Mouse (Mus musculus) lung, embryonic 15.5 days (tissue): ENCODE data around the gene Atp5k. TPM values are rescaled to one million over a fixed set of nuclear protein-coding genes. Genes with fewer than 3 reads are reported as not detected.

Experiments
- ATAC-seq: fragments of 200-750 bp; cut with Nextera tagmentation; 2 replicates; pipeline ENCODE4 v1.8.0; 2017; ENCODE audit warnings: moderate number of reproducible peaks, borderline replicate concordance; ENCODE audit not compliant: low FRiP score, low TSS enrichment; ENCODE audit errors: extremely low read depth
- H3K27ac ChIP-seq: fragments of 300-500 bp; sonication (generic); 2 replicates; pipeline ENCODE4 v1.5.1; 2015; ENCODE audit warnings: moderate library complexity, mild to moderate bottlenecking, inconsistent platforms
- H3K27me3 ChIP-seq: fragments of 300-500 bp; sonication (generic); 2 replicates; pipeline ENCODE4 v1.6.1; 2015; ENCODE audit warnings: inconsistent platforms
- H3K36me3 ChIP-seq: fragments of 300-500 bp; sonication (generic); 2 replicates; pipeline ENCODE4 v1.6.1; 2015; ENCODE audit warnings: inconsistent platforms
- H3K4me1 ChIP-seq: fragments of 300-500 bp; sonication (generic); 2 replicates; pipeline ENCODE4 v1.6.1; 2015; ENCODE audit warnings: inconsistent platforms
- H3K4me2 ChIP-seq: fragments of 300-500 bp; sonication (generic); 2 replicates; pipeline ENCODE4 v1.6.1; 2015; ENCODE audit warnings: inconsistent platforms, mild to moderate bottlenecking, moderate library complexity
- H3K4me3 ChIP-seq: fragments of 300-500 bp; sonication (generic); 2 replicates; pipeline ENCODE4 v1.5.1; 2015; ENCODE audit warnings: mild to moderate bottlenecking, inconsistent platforms
- H3K9ac ChIP-seq: fragments of 300-500 bp; sonication (generic); 2 replicates; pipeline ENCODE4 v1.6.1; 2015; ENCODE audit warnings: inconsistent platforms
- H3K9me3 ChIP-seq: fragments of 300-500 bp; sonication (generic); 2 replicates; pipeline ENCODE4 v1.6.1; 2016; ENCODE audit warnings: inconsistent platforms
- WGBS: fragments of 180-500 bp; shearing (Covaris S2); methylation state at CpG from one replicate; pipeline ENCODE4 v1.1.7; 2015; 5-methylcytosine and 5-hydroxymethylcytosine counted together
- polyA plus RNA-seq: library from polyadenylated mRNA; unstranded; fragments of >200 nt; fragmentation: Nextera tagmentation; extraction: Ambion mirVana; gene quantifications from 2 replicates; pipeline ENCODE4 v1.2.1, GENCODE M21; 2015

Gene Atp5k
- polyA plus RNA-seq, 1 experiment from 2014 or later, result 344 TPM

- Histone ChIP-seq H3K27ac (no peak overlapping the region), H3K4me2 (no peak overlapping the region), H3K36me3 (no peaks in the 10 kb centered on the region), H3K9ac (no peak overlapping the region), H3K27me3 (no peaks in the 10 kb centered on the region), H3K9me3 (no peaks in the 10 kb centered on the region), H3K4me3 (no peak overlapping the region), H3K4me1 (peaks cover 5% of the 10 kb centered on the region)
- ATAC-seq, result no peak
- 43% methylated on average over 3 of the region's 3 CpGs for WGBS
These were observed 19.8 kb upstream of the Atp5k start for GRCm38 (mm10) chr5:108454094-108454493.

- no peak overlapping the region for H3K4me3 ChIP-seq
- no peak overlapping the region for H3K4me2 ChIP-seq
- H3K4me1 ChIP-seq, result peaks cover 13% of the 10 kb centered on the region
- no peaks in the 10 kb centered on the region for H3K36me3 ChIP-seq
- no peak overlapping the region for H3K9ac ChIP-seq
- H3K9me3 ChIP-seq, result no peaks in the 10 kb centered on the region
- H3K27ac ChIP-seq, result no peak overlapping the region
- ATAC-seq, result no peak
- WGBS, result 57% methylated on average over 1 of the region's 1 CpGs
- peaks cover 7% of the 10 kb centered on the region; the same call in 1 of the 2 replicates for H3K27me3 ChIP-seq
These were observed 18.2 kb upstream of the Atp5k start for GRCm38 (mm10) chr5:108452422-108452821.

- H3K27ac ChIP-seq, result no peak overlapping the region
- H3K36me3 ChIP-seq, result no peaks in the 10 kb centered on the region
- no peak for ATAC-seq
- 82% methylated on average over 1 of the region's 1 CpGs for WGBS
- H3K27me3 ChIP-seq, result peaks cover 8% of the 10 kb centered on the region; the same call in 1 of the 2 replicates
- H3K4me2 ChIP-seq, result no peak overlapping the region
- peaks cover 13% of the 10 kb centered on the region for H3K4me1 ChIP-seq
- H3K9ac ChIP-seq, result no peak overlapping the region
- no peaks in the 10 kb centered on the region for H3K9me3 ChIP-seq
- no peak overlapping the region for H3K4me3 ChIP-seq
These were observed 17.4 kb upstream of the Atp5k start for GRCm38 (mm10) chr5:108451611-108452010.

GRCm38 (mm10) chr5:108450837-108451540, 16.7 kb upstream of the Atp5k start:
- Histone ChIP-seq H3K36me3 (no peaks in the 10 kb centered on the region), H3K9ac (no peak overlapping the region), H3K9me3 (no peaks in the 10 kb centered on the region), H3K4me2 (no peak overlapping the region), H3K27me3 (peaks cover 8% of the 10 kb centered on the region; the same call in 1 of the 2 replicates), H3K4me3 (no peak overlapping the region), H3K27ac (no peak overlapping the region), H3K4me1 (peaks cover 13% of the 10 kb centered on the region)
- WGBS, result 69% methylated on average over 8 of the region's 8 CpGs
- no peak for ATAC-seq

GRCm38 (mm10) chr5:108448785-108449668, 14.8 kb upstream of the Atp5k start, which contains the start of gene Mfsd7a:
Gene Mfsd7a, minus strand, starts transcription at chr5:108448891.
- Histone ChIP-seq H3K4me2 (peak within 1 kb of the TSS; percentile 65), H3K9ac (peak within 1 kb of the TSS; percentile 34), H3K27ac (peak within 1 kb of the TSS; percentile 7; the same call in 1 of the 2 replicates), H3K27me3 (peaks cover 8% of the 10 kb centered on the region; the same call in 1 of the 2 replicates), H3K4me1 (peaks cover 13% of the 10 kb centered on the region), H3K4me3 (peak within 1 kb of the TSS; percentile 40), H3K36me3 (no peaks in the 10 kb centered on the region), H3K9me3 (no peaks in the 10 kb centered on the region)
- 10% methylated on average over 24 of the region's 24 CpGs for WGBS
- peak; percentile 93 for ATAC-seq

GRCm38 (mm10) chr5:108447857-108448256, 13.6 kb upstream of the Atp5k start:
- Histone ChIP-seq H3K36me3 (no peaks in the 10 kb centered on the region), H3K4me3 (peak overlapping the region; percentile 40; the same call in 1 of the 2 replicates), H3K27ac (no peak overlapping the region), H3K27me3 (peaks cover 8% of the 10 kb centered on the region; the same call in 1 of the 2 replicates), H3K9ac (no peak overlapping the region; the same call in 1 of the 2 replicates), H3K9me3 (no peaks in the 10 kb centered on the region), H3K4me2 (peak overlapping the region; percentile 65; the same call in 1 of the 2 replicates), H3K4me1 (peaks cover 13% of the 10 kb centered on the region)
- no peak for ATAC-seq
- 74% methylated on average over 7 of the region's 7 CpGs for WGBS

GRCm38 (mm10) chr5:108446973-108447372, 12.7 kb upstream of the Atp5k start:
- 80% methylated on average over 3 of the region's 3 CpGs for WGBS
- Histone ChIP-seq H3K9ac (no peak overlapping the region), H3K4me1 (peaks cover 13% of the 10 kb centered on the region), H3K4me3 (no peak overlapping the region), H3K9me3 (no peaks in the 10 kb centered on the region), H3K36me3 (no peaks in the 10 kb centered on the region), H3K4me2 (no peak overlapping the region), H3K27me3 (peaks cover 8% of the 10 kb centered on the region; the same call in 1 of the 2 replicates), H3K27ac (no peak overlapping the region)
- ATAC-seq, result no peak

GRCm38 (mm10) chr5:108436101-108436500, 1.9 kb upstream of the Atp5k start:
- H3K4me2 ChIP-seq, result no peak overlapping the region
- WGBS, result 68% methylated on average over 2 of the region's 2 CpGs
- H3K9ac ChIP-seq, result no peak overlapping the region
- no peak overlapping the region for H3K27ac ChIP-seq
- peaks cover 13% of the 10 kb centered on the region; the same call in 1 of the 2 replicates for H3K36me3 ChIP-seq
- H3K4me1 ChIP-seq, result peaks cover 13% of the 10 kb centered on the region
- no peak for ATAC-seq
- no peak overlapping the region for H3K4me3 ChIP-seq
- H3K9me3 ChIP-seq, result no peaks in the 10 kb centered on the region
- no peaks in the 10 kb centered on the region for H3K27me3 ChIP-seq

- ATAC-seq, result no peak
- WGBS, result 72% methylated on average over 6 of the region's 6 CpGs
- Histone ChIP-seq H3K4me3 (no peak overlapping the region), H3K4me1 (peaks cover 13% of the 10 kb centered on the region), H3K4me2 (no peak overlapping the region), H3K9ac (no peak overlapping the region), H3K9me3 (no peaks in the 10 kb centered on the region), H3K27ac (no peak overlapping the region), H3K36me3 (peaks cover 26% of the 10 kb centered on the region; the same call in 1 of the 2 replicates), H3K27me3 (no peaks in the 10 kb centered on the region)
These were observed 3.1 kb downstream of the Atp5k start for GRCm38 (mm10) chr5:108431196-108431595.

- no peak for ATAC-seq
- Histone ChIP-seq H3K9me3 (no peaks in the 10 kb centered on the region), H3K4me3 (no peak overlapping the region), H3K9ac (no peak overlapping the region), H3K4me2 (no peak overlapping the region), H3K27ac (no peak overlapping the region), H3K4me1 (no peaks in the 10 kb centered on the region), H3K36me3 (peaks cover 22% of the 10 kb centered on the region; the same call in 1 of the 2 replicates), H3K27me3 (no peaks in the 10 kb centered on the region)
- WGBS, result 41% methylated on average over 1 of the region's 1 CpGs
These were observed 7.1 kb downstream of the Atp5k start for GRCm38 (mm10) chr5:108427186-108427585.

- H3K4me1 ChIP-seq, result no peaks in the 10 kb centered on the region
- no peaks in the 10 kb centered on the region for H3K27me3 ChIP-seq
- 83% methylated on average over 2 of the region's 2 CpGs for WGBS
- no peak overlapping the region for H3K4me2 ChIP-seq
- no peaks in the 10 kb centered on the region for H3K9me3 ChIP-seq
- no peak overlapping the region for H3K9ac ChIP-seq
- H3K4me3 ChIP-seq, result no peak overlapping the region
- H3K27ac ChIP-seq, result no peak overlapping the region
- H3K36me3 ChIP-seq, result no peaks in the 10 kb centered on the region
- no peak for ATAC-seq
These were observed 10.8 kb downstream of the Atp5k start for GRCm38 (mm10) chr5:108423427-108423826.
